Mouse (Mus musculus) testis, adult 2 months (tissue): ENCODE measurements at regions not wholly inside any gene's neighbourhood (a gene's known extent, or its start where the extent isn't known, plus 50 kb on each side); places are given as distances from the start of the nearest gene placed in this dataset.

Experiments used
- CTCF ChIP-seq: fragments of 200-500 bp; IDR thresholded peaks from 2 replicates; pipeline ENCODE4 v1.5.1; 2012; ENCODE audit warnings: low read depth, mild to moderate bottlenecking, inconsistent platforms, low read length, moderate library complexity; ENCODE audit not compliant: control insufficient read depth, insufficient read depth, insufficient replicate concordance
- POLR2A ChIP-seq: fragments of 200-500 bp; IDR thresholded peaks from 2 replicates; pipeline ENCODE4 v1.6.1; 2012; ENCODE audit warnings: low read depth, mild to moderate bottlenecking, inconsistent platforms, low read length, moderate library complexity; ENCODE audit not compliant: control insufficient read depth

DNA sequence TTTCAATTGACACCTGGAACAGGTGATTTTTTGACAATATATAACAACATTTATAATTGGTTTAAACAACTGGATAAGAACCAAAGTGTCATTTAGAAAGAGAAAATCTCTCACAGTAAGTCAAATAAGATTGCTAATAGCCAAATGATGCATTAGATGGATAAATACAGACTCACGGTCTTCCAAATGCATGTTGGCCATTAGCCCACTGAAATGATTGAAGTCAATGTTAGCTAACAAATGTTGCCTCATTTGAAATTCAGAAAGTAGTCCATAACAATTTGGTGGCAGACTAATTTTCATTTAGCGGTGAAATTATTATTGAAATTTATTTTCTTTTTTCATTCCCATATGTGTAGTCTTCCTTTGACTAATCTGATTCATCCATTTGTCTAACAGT, 354.9 kb downstream of the Rprm start:
- TF ChIP-seq CTCF (no peak), POLR2A (no peak)
